In the genomic region with DNA sequence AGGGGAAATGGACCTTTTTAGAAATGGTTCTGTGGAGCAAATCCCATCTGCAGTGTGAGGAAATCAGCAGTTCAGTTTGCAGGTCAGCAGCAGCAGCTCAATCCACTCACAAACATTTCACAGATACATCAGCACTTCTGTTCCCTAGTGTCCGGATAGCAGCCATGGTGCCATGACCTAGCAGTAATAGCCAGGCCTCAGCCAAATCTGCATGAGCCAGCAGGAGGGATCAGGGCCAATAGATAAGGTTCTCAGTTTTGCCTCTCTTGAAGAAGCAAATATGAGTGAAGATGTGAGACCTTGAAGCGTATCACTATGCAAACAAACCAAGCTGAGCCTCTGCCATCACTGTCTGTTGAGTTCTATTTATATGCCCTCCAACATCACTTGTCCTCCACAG, we compare ENCODE assay signal across 31 mouse cellular contexts.
DNase-seq lines count a peak whose midpoint lies in the region; ATAC-seq lines count a peak whose summit lies in the region.
"Had no signal": no experiment of that assay in that cellular context is flagged by ENCODE, and none has a peak within 500 bp of the region (broad histone marks: within the 10 kb centered on the region; RNA-seq: fewer than 3 reads in every experiment).

No protein-coding gene starts in this region.

- DNase-seq in heart, adult 11 months: peak; percentile 96
- DNase-seq in heart, embryonic 10.5 days (ENCODE audit: low spot score): no peak
- DNase-seq in lung, postnatal 10 days: no peak
- peak; percentile 24 for DNase-seq in testis, postnatal 14 days (ENCODE audit: low spot score)
- DNase-seq in testis, postnatal 10 days (ENCODE audit: low spot score): no peak
- DNase-seq in right cerebral cortex, postnatal 14 days: no peak
- no peak for DNase-seq in kidney, postnatal 25 days
- DNase-seq: adrenal gland, adult 2 months; cerebellum, adult 8-10 months; cerebellum, postnatal 25 days; gastrocnemius, postnatal 25 days; kidney, adult 9 months; kidney, postnatal 10 days; layer of hippocampus, adult 9-11 months; liver, embryonic 13.5 days; spleen, adult 18-20 months; thymus, adult 2 months; thymus, postnatal 36 days had no signal

- H3K27me3 ChIP-seq in heart, embryonic 10.5 days (ENCODE audit: insufficient read depth, poor library complexity, severe bottlenecking): no peaks in the 10 kb centered on the region
- no peaks in the 10 kb centered on the region for H3K27me3 ChIP-seq in lung, embryonic 16.5 days (ENCODE audit: control insufficient read depth, insufficient read depth, low read depth, low read length)
- H3K27me3 ChIP-seq: CH12.LX; heart, embryonic 13.5 days; limb, embryonic 15.5 days; liver, embryonic 13.5 days; megakaryocyte, embryonic 14.5 days; midbrain, embryonic 12.5 days; neural tube, embryonic 12.5 days had no signal

- H3K27ac ChIP-seq in heart, embryonic 10.5 days: no peak overlapping the region
- no peak overlapping the region for H3K27ac ChIP-seq in lung, embryonic 16.5 days (ENCODE audit: low read length)
- H3K27ac ChIP-seq: heart, embryonic 13.5 days; hindbrain, embryonic 14.5 days; limb, embryonic 10.5 days; limb, embryonic 15.5 days; liver, embryonic 13.5 days; midbrain, embryonic 12.5 days; neural tube, embryonic 12.5 days had no signal

- H3K36me3 ChIP-seq in heart, embryonic 10.5 days: no peaks in the 10 kb centered on the region
- H3K36me3 ChIP-seq in lung, embryonic 16.5 days (ENCODE audit: control insufficient read depth, insufficient read depth, low read length): no peaks in the 10 kb centered on the region
- H3K36me3 ChIP-seq: heart, embryonic 13.5 days; limb, embryonic 10.5 days; limb, embryonic 15.5 days; liver, embryonic 13.5 days; midbrain, embryonic 12.5 days; neural tube, embryonic 12.5 days had no signal

- H3K9me3 ChIP-seq in heart, embryonic 10.5 days: no peaks in the 10 kb centered on the region
- H3K9me3 ChIP-seq in lung, embryonic 16.5 days (ENCODE audit: control insufficient read depth, low read length): no peaks in the 10 kb centered on the region
- H3K9me3 ChIP-seq: heart, embryonic 13.5 days; limb, embryonic 10.5 days; limb, embryonic 15.5 days; liver, embryonic 13.5 days; midbrain, embryonic 12.5 days; neural tube, embryonic 12.5 days had no signal

- whole genome bisulfite sequencing in heart, embryonic 10.5 days: 84% methylated on average over 2 of the region's 2 CpGs
- 48% methylated on average over 2 of the region's 2 CpGs for WGBS in lung, embryonic 16.5 days

- no peak overlapping the region for H3K4me3 ChIP-seq in heart, embryonic 10.5 days
- no peak overlapping the region for H3K4me3 ChIP-seq in lung, embryonic 16.5 days (ENCODE audit: low read length)
- H3K4me3 ChIP-seq: heart, embryonic 13.5 days; limb, embryonic 10.5 days; limb, embryonic 15.5 days; liver, embryonic 13.5 days; megakaryocyte, embryonic 14.5 days; midbrain, embryonic 12.5 days; myocyte; neural tube, embryonic 12.5 days had no signal

- H3K4me2 ChIP-seq in lung, embryonic 16.5 days (ENCODE audit: low read depth, low read length): no peak overlapping the region
- H3K4me2 ChIP-seq: heart, embryonic 13.5 days; hindbrain, embryonic 14.5 days; limb, embryonic 15.5 days; liver, embryonic 13.5 days; midbrain, embryonic 12.5 days; neural tube, embryonic 12.5 days had no signal

- H3K4me1 ChIP-seq in heart, embryonic 10.5 days: no peaks in the 10 kb centered on the region
- H3K4me1 ChIP-seq in lung, embryonic 16.5 days (replicated peaks; ENCODE audit: control insufficient read depth, insufficient read depth, low read length): no peaks in the 10 kb centered on the region
- H3K4me1 ChIP-seq: heart, embryonic 13.5 days; limb, embryonic 10.5 days; limb, embryonic 15.5 days; liver, embryonic 13.5 days; megakaryocyte, embryonic 14.5 days; midbrain, embryonic 12.5 days; neural tube, embryonic 12.5 days had no signal

- H3K9ac ChIP-seq in lung, embryonic 16.5 days (ENCODE audit: low read length): no peak overlapping the region
- H3K9ac ChIP-seq: heart, embryonic 13.5 days; hindbrain, embryonic 14.5 days; limb, embryonic 15.5 days; liver, embryonic 13.5 days; midbrain, embryonic 12.5 days; neural tube, embryonic 12.5 days had no signal

- peak; percentile 47; the same call in 1 of the 2 replicates for ATAC-seq in lung, embryonic 16.5 days (ENCODE audit: low read depth)
- ATAC-seq: activated CD4-positive, CD25-positive, alpha-beta regulatory T cell, adult 4 months; forebrain, embryonic 14.5 days; intestine, postnatal 0 days had no signal

Comparison
In these comparisons a context has a peak if more than half of its experiments do, and no peak if none do; other contexts are left out.
1. DNase-seq: peak in heart, adult 11 months (single experiment) and testis, postnatal 14 days (single experiment); none in heart, embryonic 10.5 days (single experiment), lung, postnatal 10 days (single experiment), testis, postnatal 10 days (single experiment), right cerebral cortex, postnatal 14 days (single experiment) and kidney, postnatal 25 days (0 of 2).